ENCODE assay signal across 26 mouse cellular contexts in genomic region chr17:66267831-66268230, GRCm38 (mm10).
DNase-seq lines count a peak whose midpoint lies in the region; ATAC-seq and TF ChIP-seq lines count a peak whose summit lies in the region.
"Had no signal": no experiment of that assay in that cellular context is flagged by ENCODE, and none has a peak within 500 bp of the region (broad histone marks: within the 10 kb centered on the region; RNA-seq: fewer than 3 reads in every experiment).

No protein-coding gene starts in this region.

- no peak overlapping the region for H3K9ac ChIP-seq in midbrain, embryonic 15.5 days
- no peak overlapping the region for H3K9ac ChIP-seq in midbrain, embryonic 11.5 days (ENCODE audit: low read length)
- H3K9ac ChIP-seq: forebrain, embryonic 15.5 days; heart, embryonic 12.5 days; hindbrain, embryonic 12.5 days; limb, embryonic 13.5 days; liver, embryonic 12.5 days had no signal

- WGBS in midbrain, embryonic 15.5 days, result 48% methylated on average over 6 of the region's 6 CpGs
- WGBS in midbrain, embryonic 11.5 days, result 54% methylated on average over 6 of the region's 6 CpGs

- TF ChIP-seq CTCF in cortical plate, adult 2 months (IDR thresholded peaks at IDR 0.05; ENCODE audit: extremely low read depth, insufficient read depth, low read length), result no peak

- no peaks in the 10 kb centered on the region for H3K27me3 ChIP-seq in midbrain, embryonic 15.5 days (replicated peaks)
- H3K27me3 ChIP-seq in midbrain, embryonic 11.5 days (ENCODE audit: control insufficient read depth, insufficient read depth, low read length), result no peaks in the 10 kb centered on the region
- H3K27me3 ChIP-seq: forebrain, embryonic 15.5 days; limb, embryonic 13.5 days; liver, embryonic 12.5 days had no signal

- no peaks in the 10 kb centered on the region for H3K9me3 ChIP-seq in midbrain, embryonic 15.5 days
- no peaks in the 10 kb centered on the region for H3K9me3 ChIP-seq in midbrain, embryonic 11.5 days (ENCODE audit: control insufficient read depth, low read length)
- H3K9me3 ChIP-seq: embryonic facial prominence, embryonic 10.5 days; forebrain, embryonic 15.5 days; heart, embryonic 12.5 days; hindbrain, embryonic 12.5 days; limb, embryonic 13.5 days; liver, embryonic 12.5 days had no signal

- no peaks in the 10 kb centered on the region for H3K36me3 ChIP-seq in midbrain, embryonic 15.5 days (replicated peaks)
- H3K36me3 ChIP-seq in midbrain, embryonic 11.5 days (ENCODE audit: control insufficient read depth, insufficient read depth, low read length), result no peaks in the 10 kb centered on the region
- H3K36me3 ChIP-seq: embryonic facial prominence, embryonic 10.5 days; forebrain, embryonic 15.5 days; heart, embryonic 12.5 days; hindbrain, embryonic 12.5 days; limb, embryonic 13.5 days; liver, embryonic 12.5 days had no signal

- TF ChIP-seq POLR2A in cortical plate, adult 2 months (IDR thresholded peaks at IDR 0.05; ENCODE audit: extremely low read depth, insufficient read depth, low read length), result no peak

- no peak overlapping the region for H3K27ac ChIP-seq in midbrain, embryonic 15.5 days
- H3K27ac ChIP-seq in midbrain, embryonic 11.5 days (ENCODE audit: low read depth, low read length), result no peak overlapping the region
- H3K27ac ChIP-seq in cortical plate, adult 2 months (ENCODE audit: insufficient read depth, low read length), result peak overlapping the region; percentile 86
- H3K27ac ChIP-seq: embryonic facial prominence, embryonic 10.5 days; forebrain, embryonic 15.5 days; hindbrain, embryonic 12.5 days; layer of hippocampus, adult 2 months; limb, embryonic 13.5 days; liver, embryonic 12.5 days had no signal

- H3K4me1 ChIP-seq in midbrain, embryonic 15.5 days, result 0 out of 2 replicates have a peak, but pooled peaks cover 9% of the 10 kb centered on the region
- H3K4me1 ChIP-seq in midbrain, embryonic 11.5 days (ENCODE audit: control insufficient read depth, insufficient read depth, low read length), result peaks cover 5% of the 10 kb centered on the region
- peaks cover 17% of the 10 kb centered on the region for H3K4me1 ChIP-seq in cortical plate, adult 2 months (ENCODE audit: control insufficient read depth, insufficient read depth, low read length)
- H3K4me1 ChIP-seq: forebrain, embryonic 15.5 days; heart, embryonic 12.5 days; limb, embryonic 13.5 days; liver, embryonic 12.5 days had no signal

- ATAC-seq in cerebellum, adult (ENCODE audit: insufficient number of reproducible peaks, low FRiP score, low TSS enrichment), result peak; percentile 62
- 0 out of 2 replicates have a peak, but pooled peaks have one; percentile 17 for ATAC-seq in midbrain, embryonic 15.5 days (replicated peaks)
- no peak for ATAC-seq in midbrain, embryonic 11.5 days (ENCODE audit: low FRiP score)
- ATAC-seq: forebrain, embryonic 15.5 days; inflammation-experienced regulatory T-cells, adult 6 months; liver, embryonic 12.5 days had no signal

- H3K4me3 ChIP-seq in midbrain, embryonic 15.5 days, result no peak overlapping the region
- no peak overlapping the region for H3K4me3 ChIP-seq in midbrain, embryonic 11.5 days (ENCODE audit: low read depth, low read length)
- no peak overlapping the region for H3K4me3 ChIP-seq in cortical plate, adult 2 months (ENCODE audit: insufficient read depth, low read length)
- H3K4me3 ChIP-seq: embryonic facial prominence, embryonic 10.5 days; forebrain, embryonic 15.5 days; heart, embryonic 12.5 days; hindbrain, embryonic 12.5 days; layer of hippocampus, adult 2 months; limb, embryonic 13.5 days; liver, embryonic 12.5 days had no signal

- DNase-seq in cerebellum, postnatal 4 days (ENCODE audit: low spot score in 2 of 2), result no peak
- no peak for DNase-seq in midbrain, embryonic 11.5 days (ENCODE audit: low spot score, missing footprints)
- peak; percentile 69 for DNase-seq in cerebellum, adult 9-10 months
- DNase-seq in c-Kit-positive CD71-positive TER-119-positive erythroid progenitor cells, embryonic 14.5 days (ENCODE audit: low spot score), result no peak
- no peak for DNase-seq in layer of hippocampus, adult 9-11 months
- DNase-seq: adrenal gland, postnatal 14 days; gastrocnemius, postnatal 14 days; heart, adult 11 months; heart, postnatal 10 days; kidney, adult 8-10 months; kidney, postnatal 14 days; layer of hippocampus, postnatal 36 days; lung, adult 18-20 months; lung, postnatal 4 days; thymus, adult 2 months had no signal

- no peak overlapping the region for H3K4me2 ChIP-seq in midbrain, embryonic 15.5 days
- no peak overlapping the region for H3K4me2 ChIP-seq in midbrain, embryonic 11.5 days
- H3K4me2 ChIP-seq: forebrain, embryonic 15.5 days; heart, embryonic 12.5 days; hindbrain, embryonic 12.5 days; limb, embryonic 13.5 days; liver, embryonic 12.5 days had no signal
